7 mouse cellular contexts compared by ENCODE assay signal in the genomic region with DNA sequence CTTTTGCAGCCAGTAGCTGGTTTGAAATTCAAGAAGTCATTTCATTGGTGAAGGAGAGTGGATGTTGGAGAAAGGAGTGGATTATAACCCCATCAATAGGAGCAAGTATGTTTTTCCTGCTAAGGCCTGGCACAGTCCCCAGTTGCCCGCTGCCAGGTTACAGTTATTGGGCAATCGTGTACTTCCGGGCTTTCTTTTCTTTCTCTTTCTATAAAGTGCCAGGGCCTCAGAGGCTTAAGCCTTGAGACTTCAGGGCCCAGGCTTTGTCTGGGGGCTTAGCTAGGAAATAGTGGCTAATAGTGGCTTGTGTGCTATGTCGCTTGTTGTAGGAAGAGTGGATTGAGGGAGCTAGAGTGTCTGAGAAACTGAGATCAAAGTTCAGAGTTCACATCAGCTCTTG. TPM values are rescaled to one million over a fixed set of nuclear protein-coding genes. Genes with fewer than 3 reads are reported as not detected.
DNase-seq lines count a peak whose midpoint lies in the region; ATAC-seq and TF ChIP-seq lines count a peak whose summit lies in the region.

No protein-coding gene starts in this region.

- peaks cover 69% of the 10 kb centered on the region for H3K79me2 ChIP-seq in C2C12 (ENCODE audit: control insufficient read depth, insufficient read depth)

- 31% methylated on average over 4 of the region's 4 CpGs for WGBS in hindbrain, embryonic 13.5 days
- WGBS in lung, adult 2 months = 23% methylated on average over 4 of the region's 4 CpGs
- WGBS in stomach, embryonic 16.5 days = 56% methylated on average over 4 of the region's 4 CpGs

- intact Hi-C loops in left cerebral cortex, postnatal 10 days (cut with DNase I) = no loop called here

- peak overlapping the region; percentile 86 for H3K27ac ChIP-seq in hindbrain, embryonic 13.5 days
- H3K27ac ChIP-seq in stomach, embryonic 16.5 days (ENCODE audit: low read length) = peak overlapping the region; percentile 60; the same call in 1 of the 2 replicates

- peaks cover 63% of the 10 kb centered on the region for H3K4me1 ChIP-seq in hindbrain, embryonic 13.5 days (replicated peaks)
- peaks cover 17% of the 10 kb centered on the region for H3K4me1 ChIP-seq in lung, adult 2 months (ENCODE audit: control insufficient read depth, insufficient read depth, low read length)
- peaks cover 16% of the 10 kb centered on the region for H3K4me1 ChIP-seq in stomach, embryonic 16.5 days (ENCODE audit: control insufficient read depth, insufficient read depth, low read length)

- TF ChIP-seq CTCF in C2C12 (IDR thresholded peaks at IDR 0.05; ENCODE audit: control insufficient read depth, insufficient read depth, insufficient read length) = no peak
- no peak for TF ChIP-seq CTCF in lung, adult 2 months (IDR thresholded peaks at IDR 0.05; ENCODE audit: insufficient read depth, low read length)

- peaks cover 20% of the 10 kb centered on the region for H3K36me3 ChIP-seq in C2C12 (ENCODE audit: control insufficient read depth, insufficient read depth)
- H3K36me3 ChIP-seq in hindbrain, embryonic 13.5 days = no peaks in the 10 kb centered on the region
- H3K36me3 ChIP-seq in stomach, embryonic 16.5 days (ENCODE audit: control insufficient read depth, insufficient read depth, low read length) = no peaks in the 10 kb centered on the region

- peak; percentile 63 for DNase-seq in 3134 (ENCODE audit: extremely low read depth, insufficient read length, low spot score)
- DNase-seq in lung, adult 2 months = peak; percentile 66
- no peak for DNase-seq in left cerebral cortex, postnatal 10 days (ENCODE audit: extremely low spot score in 1 of 2, low spot score in 2 of 2)
- no peak for DNase-seq in embryo, embryonic 9.5 days (ENCODE audit: extremely low spot score)

- peaks cover 54% of the 10 kb centered on the region for H3K79me3 ChIP-seq in C2C12 (ENCODE audit: low read depth)

- no peak for TF ChIP-seq POLR2A in lung, adult 2 months (IDR thresholded peaks at IDR 0.05; ENCODE audit: borderline replicate concordance, extremely low read depth, low read depth, low read length)

- H3K27me3 ChIP-seq in C2C12 (ENCODE audit: control insufficient read depth, insufficient read depth, insufficient read length) = no peaks in the 10 kb centered on the region
- peaks cover 11% of the 10 kb centered on the region; the same call in 1 of the 2 replicates for H3K27me3 ChIP-seq in hindbrain, embryonic 13.5 days
- no peaks in the 10 kb centered on the region for H3K27me3 ChIP-seq in stomach, embryonic 16.5 days (ENCODE audit: control insufficient read depth, insufficient read depth, low read length)

- H3K9ac ChIP-seq in hindbrain, embryonic 13.5 days = peak overlapping the region; percentile 87
- no peak overlapping the region for H3K9ac ChIP-seq in stomach, embryonic 16.5 days (ENCODE audit: low read length)

- H3K4me2 ChIP-seq in hindbrain, embryonic 13.5 days = peak overlapping the region; percentile 90
- H3K4me2 ChIP-seq in stomach, embryonic 16.5 days (ENCODE audit: low read depth, low read length) = peak overlapping the region; percentile 70

- peak overlapping the region; percentile 24 for H3ac ChIP-seq in C2C12 (ENCODE audit: control insufficient read depth, insufficient read length, low read depth)

- H3K9me3 ChIP-seq in hindbrain, embryonic 13.5 days = no peaks in the 10 kb centered on the region
- H3K9me3 ChIP-seq in stomach, embryonic 16.5 days (replicated peaks; ENCODE audit: control insufficient read depth, low read length) = no peaks in the 10 kb centered on the region

- no peak for ATAC-seq in hindbrain, embryonic 13.5 days (ENCODE audit: low FRiP score)
- ATAC-seq in stomach, embryonic 16.5 days (ENCODE audit: insufficient read depth, low FRiP score) = no peak

- H3K4me3 ChIP-seq in C2C12 (ENCODE audit: insufficient read depth, poor library complexity, severe bottlenecking) = peak overlapping the region; percentile 59
- peak overlapping the region; percentile 77 for H3K4me3 ChIP-seq in hindbrain, embryonic 13.5 days
- peak overlapping the region; percentile 34 for H3K4me3 ChIP-seq in lung, adult 2 months (replicated peaks; ENCODE audit: extremely low read depth, low read depth, low read length)
- peak overlapping the region; percentile 53 for H3K4me3 ChIP-seq in stomach, embryonic 16.5 days (replicated peaks; ENCODE audit: low read length)

TF ChIP-seq in C2C12, 6 proteins besides CTCF, POLR2A, EP300 and RAD21:
- TF ChIP-seq MYOD1 (IDR thresholded peaks at IDR 0.05; ENCODE audit: control insufficient read depth, insufficient read length, low read depth) (no peak), MAX (IDR thresholded peaks at IDR 0.05) (no peak), MYOG (IDR thresholded peaks at IDR 0.05; ENCODE audit: control insufficient read depth, extremely low read depth, insufficient read length) (no peak), CEBPB (IDR thresholded peaks at IDR 0.05; ENCODE audit: low read depth) (peak; percentile 96), FOSL1 (IDR thresholded peaks at IDR 0.05; ENCODE audit: insufficient read depth, low read length, poor library complexity, severe bottlenecking) (no peak), USF1 (IDR thresholded peaks at IDR 0.05; ENCODE audit: low read depth) (no peak)

RNA-seq across cellular contexts. Expression of a gene that starts 1.5 kb away (rescaled TPM):
- 11.7 TPM for polyA plus RNA-seq in C2C12 (2012; fragmentation: generic; extraction: Trizol)
- 17.6 and 22.5 TPM in 2 replicates for polyA plus RNA-seq in hindbrain, embryonic 13.5 days (2015; fragmentation: Nextera tagmentation; extraction: Ambion mirVana)
- polyA plus RNA-seq in lung, adult 2 months (2012; rRNA removed) = 9.6 and 10.4 TPM in 2 replicates
- 6.8 and 6.9 TPM in 2 replicates for polyA plus RNA-seq in stomach, embryonic 16.5 days (2015; fragmentation: Nextera tagmentation; extraction: Ambion mirVana)
- total RNA-seq in left cerebral cortex, postnatal 10 days (2021) = 1 to 10 TPM; 1.1 to 1.3 TPM

RNA-seq across cellular contexts. Expression of a gene that starts 19.0 kb away (rescaled TPM):
- polyA plus RNA-seq in C2C12 (2012; fragmentation: generic; extraction: Trizol) = 19.0 TPM
- 5.1 and 5.4 TPM in 2 replicates for polyA plus RNA-seq in hindbrain, embryonic 13.5 days (2015; fragmentation: Nextera tagmentation; extraction: Ambion mirVana)
- 3.2 and 4.6 TPM in 2 replicates for polyA plus RNA-seq in lung, adult 2 months (2012; rRNA removed)
- polyA plus RNA-seq in stomach, embryonic 16.5 days (2015; fragmentation: Nextera tagmentation; extraction: Ambion mirVana) = 0.09 and 0.18 TPM in 2 replicates
- total RNA-seq in left cerebral cortex, postnatal 10 days (2021) = 10 to 100 TPM; 18.4 to 19.8 TPM

Comparison
In these comparisons a context has a peak if more than half of its experiments do, and no peak if none do; other contexts are left out.
1. DNase-seq: peak in 3134 (single experiment) and lung, adult 2 months (single experiment); none in left cerebral cortex, postnatal 10 days (0 of 2) and embryo, embryonic 9.5 days (single experiment).
2. Peak in every context shown above with its lines, with median percentiles within 50 percentile points of each other: H3K4me3 ChIP-seq.